Mouse (Mus musculus): Measurements from ENCODE around the gene Rmnd1.
A peak's percentile ranks its signal among the peaks of the same experiment; 100 is the strongest.
"Not testable (repeated sequence)": the region's sequence is repeated elsewhere in the genome, so short reads cannot be mapped to it uniquely, and the experiment has no call there.

Rmnd1 gene

DNA sequence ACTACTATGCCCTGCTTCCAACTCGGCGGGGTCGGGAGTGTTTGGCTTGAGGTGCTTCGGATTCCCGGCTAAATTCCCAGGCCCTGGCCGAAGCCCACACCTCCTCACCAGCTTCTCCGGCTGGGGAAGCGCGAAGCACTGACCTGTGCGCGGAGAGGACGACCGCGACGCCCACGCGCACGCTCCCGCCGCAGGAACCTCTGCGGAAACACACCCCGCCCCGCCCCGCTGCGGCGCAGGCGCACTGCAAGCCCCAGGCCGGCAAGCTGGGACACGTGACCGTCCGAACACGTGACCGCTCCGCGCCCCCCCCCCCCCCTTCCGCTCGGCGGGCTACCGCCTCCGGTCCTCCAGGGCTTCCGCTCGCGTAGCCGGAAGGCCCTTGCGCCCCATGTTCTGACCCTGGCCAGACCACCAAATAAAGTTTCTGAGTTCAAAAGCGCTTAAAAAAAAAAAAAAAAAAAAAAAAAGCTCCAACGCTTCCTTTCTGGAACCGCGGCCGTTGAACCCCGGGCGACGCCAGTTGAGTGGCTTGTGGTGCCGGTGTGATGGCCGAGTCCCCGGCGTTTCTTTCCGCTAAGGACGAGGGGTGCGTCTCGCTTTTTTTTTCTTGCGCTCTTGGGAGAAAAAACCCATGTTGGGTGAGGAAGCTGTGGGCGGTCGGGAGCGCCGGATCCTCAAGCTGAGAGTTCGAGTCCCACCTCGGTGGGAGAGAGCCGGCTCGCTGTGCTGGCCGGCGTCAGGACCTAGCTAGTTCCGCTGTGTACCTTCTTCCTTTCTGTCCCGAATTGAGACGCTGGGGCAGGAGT, at the start of gene Rmnd1, which contains the start of gene Armt1:
TSS of gene Rmnd1 (minus strand) at position 266 of the 809 bp plus-strand sequence.
TSS of gene Armt1 (plus strand) at position 345 of the 809 bp plus-strand sequence.
- DNase-seq (ENCODE audit: low spot score): peak; percentile 97

DNA sequence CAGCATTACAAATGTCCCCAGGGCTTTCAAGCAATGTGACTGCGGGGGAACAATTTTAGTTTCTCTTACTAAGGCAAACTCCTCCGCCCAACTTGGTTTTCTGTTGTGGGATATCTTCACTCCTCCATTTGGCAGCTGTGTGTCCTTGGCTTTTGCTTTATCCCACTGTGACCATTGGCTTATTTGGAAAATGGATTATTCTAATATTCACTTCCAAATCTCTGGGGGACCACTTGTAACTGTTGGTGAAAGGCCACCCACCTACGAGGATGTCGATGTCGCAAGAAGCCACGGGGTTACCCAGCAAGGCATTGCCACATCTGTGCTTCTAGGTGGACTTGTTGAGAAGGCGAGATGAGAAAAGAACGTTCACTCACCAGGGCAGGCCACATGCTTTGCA, 49.5 kb upstream of the Rmnd1 start:
- DNase-seq (ENCODE audit: low spot score): peak; percentile 46

DNA sequence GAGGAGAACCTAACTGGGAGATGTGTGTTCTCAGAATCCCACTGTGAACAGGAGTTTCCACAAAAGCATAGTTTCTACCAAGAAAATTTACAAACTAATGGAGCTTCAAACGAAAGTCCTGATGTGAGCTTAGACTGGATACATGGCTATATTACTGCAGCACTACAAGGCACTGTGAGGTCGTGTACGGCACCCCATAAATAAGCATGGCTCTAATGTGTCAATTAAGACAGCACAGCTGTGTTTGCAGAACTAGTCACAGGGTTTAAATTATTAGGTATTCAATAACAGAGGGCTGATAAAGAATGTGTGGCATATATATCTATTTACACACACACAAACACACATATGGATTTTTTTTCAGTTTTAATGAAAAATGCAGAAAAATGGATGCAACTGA, 48.7 kb upstream of the Rmnd1 start:
- DNase-seq (ENCODE audit: low spot score): no peak

DNA sequence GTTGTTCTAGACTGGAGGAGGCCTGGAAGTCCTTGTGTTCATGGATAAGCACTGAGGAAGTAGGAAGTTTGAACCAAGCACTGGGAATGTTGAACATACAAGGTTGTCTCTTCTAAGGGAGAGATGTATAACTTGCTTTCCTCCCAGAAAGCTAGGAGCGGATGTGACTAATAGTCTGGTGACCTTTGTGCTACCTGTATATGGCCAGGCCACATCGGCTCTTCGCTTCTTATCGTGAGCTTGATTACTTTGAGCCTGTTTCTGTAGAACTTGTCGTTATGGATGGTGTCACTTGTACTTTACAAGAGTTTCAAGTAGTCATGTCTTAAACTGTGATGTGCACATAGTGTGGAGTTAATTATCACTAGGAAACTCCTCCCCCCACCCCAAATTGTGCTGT, 44.4 kb upstream of the Rmnd1 start:
- no peak for DNase-seq (ENCODE audit: low spot score)

DNA sequence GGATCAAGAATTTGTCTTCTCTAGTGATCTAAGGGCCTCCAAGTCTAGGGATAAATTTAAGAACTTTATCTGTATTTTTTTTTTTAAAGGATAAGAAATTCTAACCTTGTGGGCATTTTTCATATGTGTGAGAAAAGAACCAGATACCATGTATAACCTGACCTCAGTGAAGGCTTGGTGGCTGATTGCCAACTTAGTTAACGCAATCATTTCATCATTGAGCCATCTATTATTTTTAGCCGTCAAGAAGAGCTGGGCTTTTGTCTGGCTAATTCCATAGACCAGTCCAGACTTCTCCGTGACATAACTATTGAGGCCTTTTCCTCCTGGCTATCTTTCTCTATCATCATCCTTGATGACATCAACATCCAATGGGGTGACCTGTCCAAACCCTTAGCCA, 43.2 kb upstream of the Rmnd1 start:
- no peak for DNase-seq (ENCODE audit: low spot score)

DNA sequence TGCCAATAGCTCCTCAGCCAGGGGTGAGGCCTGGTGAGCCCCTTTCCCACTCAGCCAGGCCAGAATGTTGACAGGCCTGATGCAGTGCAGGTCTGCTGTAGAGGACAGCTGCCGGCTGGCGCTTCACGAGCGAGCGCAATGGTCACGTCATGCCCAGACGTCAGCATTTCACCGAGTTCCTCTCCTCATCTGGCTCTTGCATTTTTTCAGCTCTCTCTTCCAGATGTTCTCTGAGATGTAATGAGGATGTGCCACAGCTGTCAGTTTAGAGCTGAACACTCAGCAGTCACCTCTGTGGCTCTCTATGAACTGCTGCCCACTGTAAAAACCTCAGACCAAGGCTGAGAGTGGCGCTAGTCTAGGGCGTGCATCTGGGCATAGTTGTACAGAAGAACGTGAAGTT, 41.4 kb upstream of the Rmnd1 start:
- DNase-seq (ENCODE audit: low spot score): no peak

DNA sequence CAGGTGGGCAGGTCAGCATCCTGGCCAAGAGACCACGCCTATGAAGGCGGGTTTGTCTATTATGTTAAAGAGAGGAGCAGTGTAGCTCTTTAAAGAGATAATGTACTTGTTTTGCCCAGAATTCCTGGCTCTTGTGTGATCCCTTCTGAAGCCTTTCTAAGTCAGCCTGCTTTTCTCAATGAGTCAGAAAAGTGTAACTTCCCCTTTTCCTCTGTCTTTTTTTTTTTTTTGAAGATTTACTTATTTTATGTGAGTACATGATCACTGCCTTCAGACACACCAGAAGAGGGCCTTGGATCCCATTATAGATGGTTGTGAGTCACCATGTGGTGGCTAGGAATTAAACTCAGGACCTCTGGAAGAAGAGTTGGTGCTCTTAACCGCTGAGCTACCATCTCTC, 37.2 kb upstream of the Rmnd1 start:
- DNase-seq (ENCODE audit: low spot score): no peak

DNA sequence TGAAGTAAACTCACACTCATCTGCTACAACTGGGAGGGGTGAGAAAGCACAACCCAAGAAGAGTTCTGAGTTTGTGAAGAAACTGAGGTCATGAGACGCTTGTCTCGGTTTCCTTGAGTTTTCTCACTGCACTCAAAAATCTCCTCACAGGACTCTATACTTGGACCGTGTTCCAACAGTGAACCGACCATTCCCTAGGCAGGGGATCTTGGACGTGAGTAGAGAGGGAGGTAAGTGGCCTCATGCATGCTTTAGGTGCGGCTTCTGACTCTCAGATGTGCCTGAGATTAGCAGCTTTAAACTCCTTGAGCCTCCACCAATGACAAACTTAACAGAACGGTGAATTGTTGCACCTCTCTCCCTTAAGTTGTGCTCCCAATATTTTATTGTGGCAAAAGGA, 33.6 kb upstream of the Rmnd1 start:
- no peak for DNase-seq (ENCODE audit: low spot score)

DNA sequence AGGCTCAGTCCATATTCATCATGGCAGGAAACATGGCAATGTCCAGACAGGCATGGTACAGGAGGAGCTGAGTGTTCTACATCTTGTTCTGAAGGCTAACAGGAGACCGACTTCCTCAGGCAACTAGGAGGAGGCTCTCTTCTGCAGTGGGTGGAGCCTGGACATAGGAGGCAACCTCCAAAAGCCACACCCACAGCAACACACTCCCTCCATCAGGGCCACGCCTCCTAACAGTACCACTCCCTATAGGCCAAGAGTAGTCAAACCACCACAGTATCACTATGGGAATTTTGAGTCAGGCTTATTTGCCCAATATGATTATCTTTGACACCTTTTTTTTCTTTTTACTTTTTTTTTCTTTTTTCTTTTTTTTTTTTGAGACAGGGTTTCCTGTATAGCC, 28.0 kb upstream of the Rmnd1 start:
- no peak for DNase-seq (ENCODE audit: low spot score)

DNA sequence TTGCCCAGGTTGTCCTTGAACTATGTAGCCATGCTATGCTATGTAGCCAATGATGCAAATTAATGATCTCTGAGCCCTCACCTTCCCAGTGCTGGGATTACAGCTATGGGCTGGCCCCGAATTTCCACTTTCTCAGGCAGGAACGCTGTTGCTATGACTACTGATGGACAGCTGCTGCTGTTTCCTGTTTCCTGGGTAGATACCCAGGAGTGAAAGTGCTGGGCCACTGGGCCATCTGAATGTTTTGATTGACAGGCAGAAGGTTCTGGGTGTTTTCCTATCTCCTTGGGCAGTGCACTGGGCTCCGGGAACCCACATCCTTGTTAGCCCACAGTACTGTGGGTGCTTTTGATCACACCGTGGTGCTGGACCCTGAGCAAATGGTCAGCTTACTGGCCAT, 24.2 kb upstream of the Rmnd1 start:
- no peak for DNase-seq (ENCODE audit: low spot score)

DNA sequence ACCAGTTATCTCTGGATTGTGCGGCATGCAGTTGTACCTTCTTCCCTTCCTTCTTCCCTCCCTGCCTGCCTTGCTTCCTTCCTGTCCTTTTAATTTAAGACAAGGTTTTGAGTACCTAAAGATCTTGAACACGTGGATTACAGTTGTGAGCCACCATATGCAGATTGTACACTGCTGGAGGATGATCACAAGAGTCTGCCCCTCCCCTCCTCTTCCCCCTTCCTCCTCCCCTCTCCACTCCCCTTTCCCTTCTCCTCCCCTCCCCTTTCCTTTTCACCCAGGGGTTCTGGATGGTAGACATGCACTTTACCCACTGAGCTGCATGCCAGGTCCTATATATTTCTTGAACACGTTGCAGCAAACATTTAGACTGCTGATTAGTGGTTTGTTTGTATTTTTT, 3.2 kb upstream of the Rmnd1 start:
- DNase-seq (ENCODE audit: low spot score): no peak

DNA sequence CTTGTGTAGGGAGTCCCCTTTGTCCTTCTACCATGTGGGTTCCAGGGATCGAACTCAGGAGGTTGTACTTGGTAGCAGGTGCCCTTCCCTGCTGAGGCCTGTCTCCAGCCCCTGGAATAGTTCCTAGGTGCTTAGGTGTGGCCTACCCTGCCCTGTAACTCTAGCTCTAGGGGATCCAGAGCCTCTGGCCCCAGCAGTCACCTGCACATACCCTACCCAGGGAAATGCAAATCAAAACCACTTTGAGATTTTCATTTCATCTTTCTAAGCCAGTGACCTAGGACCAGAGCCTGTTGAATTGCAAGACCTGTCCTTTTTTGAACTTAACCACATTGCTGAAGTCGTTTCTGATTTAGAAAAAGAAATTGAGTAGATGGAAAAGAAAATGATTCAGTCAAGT, 1.7 kb upstream of the Rmnd1 start:
- not testable (repeated sequence) for DNase-seq (ENCODE audit: low spot score)

DNA sequence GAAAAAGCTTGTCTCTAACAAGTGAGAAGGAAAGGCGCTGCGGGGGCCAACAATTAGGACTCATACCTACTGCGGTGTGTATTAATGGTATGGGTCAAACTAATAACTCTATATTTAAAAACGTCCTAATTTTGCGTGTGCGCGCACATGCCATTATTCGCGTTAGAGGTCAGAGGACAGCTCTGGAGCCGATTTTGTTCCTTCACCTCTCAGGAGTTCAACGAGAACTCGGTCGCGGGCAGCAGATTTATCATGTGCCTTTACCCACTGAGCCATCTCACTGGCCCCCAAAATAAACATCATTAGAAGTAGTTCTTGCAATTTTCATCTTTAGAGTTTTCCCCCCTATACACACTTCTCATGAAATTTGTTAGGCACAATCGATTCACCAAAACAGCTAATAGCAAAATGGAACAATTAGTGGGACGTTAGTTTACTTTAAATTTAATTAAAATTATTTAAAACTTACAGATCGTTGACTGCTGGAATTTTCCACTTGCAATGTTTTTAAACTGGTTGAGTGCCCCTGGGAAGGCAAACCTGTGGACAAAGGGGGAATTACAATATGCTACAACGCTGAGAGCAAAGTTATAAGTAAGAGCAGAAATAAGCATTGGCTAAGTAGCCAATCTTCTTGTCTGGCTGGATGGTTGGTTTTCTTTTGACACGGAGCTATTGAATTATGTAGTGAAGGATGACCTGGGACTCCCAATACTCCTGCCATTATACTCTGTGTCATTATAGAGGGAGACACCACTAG, 988 bp upstream of the Rmnd1 start:
- DNase-seq (ENCODE audit: low spot score): no peak

DNA sequence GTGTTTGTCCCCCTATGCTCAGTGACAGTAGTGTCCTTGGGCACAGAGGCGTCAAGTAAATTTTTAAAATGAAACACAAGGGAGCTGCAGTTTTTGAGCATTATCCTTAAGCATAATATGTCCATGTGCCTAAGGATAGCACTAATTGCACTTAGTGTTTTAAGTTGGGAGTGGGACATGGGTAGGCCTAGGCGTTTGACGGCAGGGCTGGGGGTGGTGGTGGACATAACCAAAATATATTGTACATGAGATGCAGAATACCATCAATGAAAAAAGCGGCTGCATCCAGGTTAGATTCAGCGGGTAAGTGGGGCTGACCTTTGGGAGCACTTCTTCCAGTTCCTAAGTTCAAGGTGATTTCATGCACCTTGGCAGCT, 454 bp downstream of the Rmnd1 start:
- DNase-seq (ENCODE audit: low spot score): no peak

DNA sequence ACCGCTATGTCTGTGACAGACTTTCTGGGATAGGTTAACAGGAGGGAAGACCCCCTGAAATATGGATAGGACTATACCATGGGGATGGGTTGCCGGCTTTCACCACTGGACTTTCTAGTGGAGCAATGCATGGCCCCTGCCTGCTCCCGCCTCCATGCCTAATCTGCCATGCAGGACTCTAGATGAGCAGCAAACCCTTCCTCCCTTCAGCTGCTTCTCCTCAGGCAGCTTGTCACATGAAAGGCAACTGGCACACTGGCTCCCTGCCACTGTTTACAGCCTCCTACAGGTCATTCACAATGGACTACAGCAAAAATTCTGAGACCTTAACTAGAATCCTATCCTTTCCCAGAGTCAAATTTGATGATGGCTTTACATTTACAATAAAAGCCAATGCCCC, 1.4 kb downstream of the Rmnd1 start:
- no peak for DNase-seq (ENCODE audit: low spot score)

DNA sequence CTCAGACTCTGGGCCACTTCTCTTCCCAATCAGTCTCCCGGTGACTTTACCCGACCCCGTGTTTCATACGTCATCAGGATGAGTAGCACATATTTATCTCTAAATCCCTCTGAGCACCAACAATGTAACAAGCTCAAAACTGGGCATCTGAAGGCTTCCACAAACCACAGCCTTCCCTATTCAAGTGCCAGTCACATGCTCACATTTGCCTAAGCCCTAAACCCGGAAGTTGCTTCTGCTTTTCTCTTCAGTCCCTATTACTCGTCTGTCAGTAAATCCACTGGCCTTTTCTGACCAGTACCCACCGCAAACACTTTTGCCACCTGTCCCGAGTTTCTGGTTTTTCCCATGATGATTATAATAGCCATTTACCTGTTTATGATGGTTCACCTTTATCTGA, 1.8 kb downstream of the Rmnd1 start:
- DNase-seq (ENCODE audit: low spot score): no peak

DNA sequence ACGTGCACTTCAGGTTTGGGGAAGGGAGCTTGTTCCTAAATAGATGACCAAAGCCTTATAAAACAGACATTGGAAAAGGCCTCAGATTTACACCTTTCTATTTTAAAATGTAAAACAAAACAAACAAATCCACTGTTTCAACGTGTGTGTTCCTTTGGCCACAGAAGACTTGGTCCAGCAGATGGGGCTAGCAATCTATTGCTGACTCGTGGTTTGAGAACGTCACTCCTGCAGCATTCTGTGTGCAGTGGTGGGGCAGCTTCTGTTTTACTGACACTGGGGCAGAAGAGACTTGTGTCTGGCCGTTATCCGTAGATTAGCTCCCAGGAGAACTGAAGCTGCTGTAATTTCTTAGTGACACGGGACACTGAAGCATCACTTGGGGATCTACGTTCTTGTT, 6.9 kb downstream of the Rmnd1 start:
- DNase-seq (ENCODE audit: low spot score): peak; percentile 59

DNA sequence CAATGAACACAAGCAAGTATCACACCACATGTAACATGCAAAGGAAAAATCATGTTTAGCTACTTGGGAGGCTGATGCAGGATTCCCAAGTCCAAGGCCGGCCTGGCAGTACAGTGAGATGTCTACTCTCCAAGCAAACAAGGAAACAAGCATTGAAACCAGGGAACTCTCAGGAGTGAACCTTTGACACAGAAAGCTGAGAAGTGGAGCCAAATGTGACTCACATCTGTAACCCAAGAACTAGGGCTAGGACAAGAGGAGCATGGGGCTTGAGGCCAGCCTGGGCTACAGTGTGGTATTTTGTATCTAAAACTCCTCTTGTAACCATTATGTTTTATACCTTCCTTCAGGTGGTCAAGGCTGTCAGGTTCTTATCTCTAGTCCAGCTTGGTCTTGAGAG, 25.0 kb downstream of the Rmnd1 start:
- no peak for DNase-seq (ENCODE audit: low spot score)

DNA sequence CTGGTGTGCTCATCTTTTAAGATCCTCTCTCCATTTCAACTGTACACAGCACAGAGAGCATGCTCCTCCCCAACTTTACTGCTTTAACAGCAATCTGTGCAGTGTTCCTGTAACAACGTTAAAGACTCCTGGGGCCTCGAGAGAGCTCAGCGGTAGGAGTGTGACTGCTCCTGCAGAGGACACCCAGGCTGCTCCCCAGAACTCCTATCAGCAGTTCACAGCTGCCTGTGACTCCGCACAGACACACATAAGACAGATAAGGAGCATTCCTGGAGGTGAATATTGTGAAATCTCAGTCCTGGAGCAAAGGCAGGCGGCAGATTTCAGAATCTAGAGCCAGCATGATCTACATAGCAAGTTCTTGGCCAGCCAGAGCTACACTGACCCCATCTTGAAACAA, 26.7 kb downstream of the Rmnd1 start:
- DNase-seq (ENCODE audit: low spot score): no peak

DNA sequence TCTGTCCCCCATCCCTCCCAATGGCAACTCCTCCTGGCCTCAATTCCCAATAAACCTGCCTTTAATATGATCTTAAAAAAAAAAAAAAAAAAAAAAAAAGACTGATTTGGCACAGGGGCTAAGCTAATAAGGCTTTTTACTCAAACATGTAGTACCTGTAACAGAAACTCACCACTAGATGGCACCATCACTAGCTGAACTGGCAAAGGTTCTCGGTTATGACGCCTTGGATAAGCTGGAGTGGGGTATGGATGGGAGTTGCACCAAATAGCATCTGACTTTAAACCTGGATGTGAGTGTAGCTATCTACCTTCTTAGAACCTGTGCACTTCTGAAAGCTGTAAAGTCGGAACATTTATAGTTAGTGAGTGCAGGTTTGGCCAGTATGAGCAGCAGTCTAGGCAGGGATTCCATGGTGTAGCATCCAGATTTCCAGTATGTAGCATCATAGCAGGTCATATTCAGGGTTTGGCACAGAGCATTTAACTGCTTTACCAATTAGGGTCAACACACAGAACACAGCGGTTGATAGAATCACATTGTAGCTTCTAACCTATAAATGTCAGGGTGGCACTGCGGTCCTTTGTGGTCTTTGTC, 27.2 kb downstream of the Rmnd1 start:
- no peak for DNase-seq (ENCODE audit: low spot score)

DNA sequence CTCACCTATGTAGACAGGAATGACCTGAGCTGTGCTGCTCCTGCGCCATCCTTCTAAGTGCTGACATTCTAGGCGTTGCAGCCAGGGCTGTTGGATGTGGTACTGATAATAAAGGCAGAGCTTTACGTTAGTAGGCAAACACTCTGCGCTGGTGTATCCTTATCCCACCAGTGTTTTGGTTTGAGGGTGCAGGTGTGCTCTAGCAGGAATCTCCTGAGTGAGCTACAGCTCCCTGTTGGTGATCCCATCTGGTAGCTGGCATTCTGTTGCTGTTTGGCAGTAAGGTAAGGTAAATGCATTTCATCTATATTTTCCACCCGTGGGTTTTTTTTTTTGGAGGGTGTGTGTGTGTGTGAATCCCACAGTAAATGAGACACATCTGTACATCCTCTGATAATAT, 34.1 kb downstream of the Rmnd1 start:
- DNase-seq (ENCODE audit: low spot score): no peak

DNA sequence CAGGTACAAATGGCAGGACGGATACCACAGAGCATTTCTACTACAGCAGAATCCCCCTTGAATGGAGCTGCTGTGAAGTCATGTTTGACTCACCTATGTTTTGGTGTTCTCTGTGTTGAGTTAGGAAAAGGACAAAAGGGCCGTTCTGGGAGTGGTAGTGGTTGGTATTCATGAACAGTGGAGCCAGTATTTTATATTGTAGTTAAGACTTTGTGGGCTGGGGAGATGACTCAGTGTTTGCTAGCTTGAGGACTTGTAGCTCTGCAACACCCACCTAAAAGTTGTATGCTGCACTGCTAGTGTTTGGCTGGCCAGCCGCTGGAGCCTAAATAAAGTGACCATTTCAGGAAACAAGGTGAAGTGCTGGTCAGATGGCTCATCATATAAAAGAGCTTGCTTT, 36.9 kb downstream of the Rmnd1 start:
- DNase-seq (ENCODE audit: low spot score): no peak

DNA sequence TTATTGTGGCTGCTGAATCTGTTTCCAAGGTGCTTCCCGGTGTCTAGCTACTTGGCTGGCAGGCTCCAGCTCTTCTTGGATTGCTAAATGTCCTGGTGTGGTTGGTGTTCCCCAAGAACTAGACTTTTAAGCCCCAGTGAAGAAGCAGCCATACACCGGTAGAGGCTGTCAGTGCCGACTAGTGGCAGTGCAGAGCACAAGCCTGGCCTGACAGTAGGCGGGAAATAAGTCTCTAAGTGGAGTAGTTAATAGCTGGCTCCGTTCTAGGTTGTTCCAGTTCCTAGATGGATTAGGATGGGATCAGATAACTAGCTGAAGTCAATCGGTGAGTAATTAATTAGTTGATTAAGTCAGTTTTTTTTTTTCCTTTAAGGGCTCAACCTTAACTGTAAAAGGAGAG, 40.3 kb downstream of the Rmnd1 start:
- no peak for DNase-seq (ENCODE audit: low spot score)
